Mouse (Mus musculus) kidney, postnatal 0 days (tissue): Measurements from ENCODE around the gene Svs3b. TPM values are rescaled to one million over a fixed set of nuclear protein-coding genes. Genes with fewer than 3 reads are reported as not detected.
"Not testable (repeated sequence)": the region's sequence is repeated elsewhere in the genome, so short reads cannot be mapped to it uniquely, and the experiment has no call there.

Source experiments
- ATAC-seq: fragments of 200-750 bp; cut with Nextera tagmentation; replicated peaks from 2 replicates; pipeline ENCODE4 v1.8.0; 2017; ENCODE audit warnings: low read depth, moderate number of reproducible peaks, moderate TSS enrichment, moderate library complexity; ENCODE audit not compliant: low FRiP score
- DNase-seq: peaks from one replicate; pipeline ENCODE4 v3.0.0-alpha.2; 2016; ENCODE audit warnings: low spot score
- H3K27ac ChIP-seq: fragments of 300-500 bp; sonication (generic); 2 replicates; pipeline ENCODE4 v1.5.1; 2014; ENCODE audit warnings: mild to moderate bottlenecking
- H3K27me3 ChIP-seq: fragments of 300-500 bp; sonication (generic); 2 replicates; pipeline ENCODE4 v1.6.1; 2014; ENCODE audit warnings: low read length, mixed read lengths; ENCODE audit not compliant: insufficient read depth
- H3K36me3 ChIP-seq: fragments of 300-500 bp; sonication (generic); 2 replicates; pipeline ENCODE4 v1.6.1; 2014; ENCODE audit warnings: low read length, mixed read lengths; ENCODE audit not compliant: insufficient read depth
- H3K4me1 ChIP-seq: fragments of 300-500 bp; sonication (generic); replicated peaks from 2 replicates; pipeline ENCODE4 v1.6.1; 2014; ENCODE audit warnings: antibody characterized with exemption, low read length, mixed read lengths; ENCODE audit not compliant: insufficient read depth
- H3K4me2 ChIP-seq: fragments of 300-500 bp; sonication (generic); 2 replicates; pipeline ENCODE4 v1.6.1; 2014; ENCODE audit warnings: mild to moderate bottlenecking, low read length, moderate library complexity, mixed read lengths
- H3K4me3 ChIP-seq: fragments of 300-500 bp; sonication (generic); replicated peaks from 2 replicates; pipeline ENCODE4 v1.5.1; 2014; ENCODE audit warnings: low read depth, low read length
- H3K9ac ChIP-seq: fragments of 300-500 bp; sonication (generic); 2 replicates; pipeline ENCODE4 v1.6.1; 2014; ENCODE audit warnings: low read depth, low read length
- H3K9me3 ChIP-seq: fragments of 300-500 bp; sonication (generic); replicated peaks from 2 replicates; pipeline ENCODE4 v1.6.1; 2016; ENCODE audit warnings: low read length, inconsistent platforms, mixed read lengths
- CTCF ChIP-seq: IDR thresholded peaks from 2 replicates; pipeline ENCODE4 v1.5.1; 2016; ENCODE audit warnings: antibody characterized with exemption, low read depth, mild to moderate bottlenecking, moderate library complexity
- WGBS: fragments of 180-500 bp; shearing (Covaris S2); extraction: QIAGEN DNeasy Blood & Tissue Kit; methylation state at CpG from one replicate; pipeline ENCODE4 v1.1.7; 2014; 5-methylcytosine and 5-hydroxymethylcytosine counted together
- polyA plus RNA-seq: library from polyadenylated mRNA; unstranded; fragments of >200 nt; fragmentation: Nextera tagmentation; extraction: Ambion mirVana; gene quantifications from 2 replicates; pipeline ENCODE4 v1.2.1, GENCODE M21; 2015

The Svs3b gene
- not detected in 2 replicates for polyA plus RNA-seq

DNA sequence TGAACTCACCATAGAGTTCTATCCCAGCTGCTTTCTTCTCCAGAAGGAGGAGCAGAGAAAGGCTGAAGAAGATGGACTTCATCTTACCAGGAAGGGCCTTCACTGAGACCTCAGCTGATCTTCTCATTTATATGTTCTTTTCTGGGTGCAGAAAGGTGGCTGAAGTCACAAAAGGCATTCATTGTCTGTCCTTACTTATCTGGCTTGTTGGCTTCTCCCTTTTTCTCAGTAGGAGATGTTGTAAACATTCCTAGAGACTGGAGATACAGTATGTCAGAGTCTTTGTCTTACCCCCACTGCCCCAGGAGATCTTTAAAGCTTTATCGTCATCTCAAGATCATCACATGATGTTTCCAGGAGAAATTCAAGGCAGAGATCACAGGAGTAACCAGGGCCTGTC is at the start of gene Svs3b:
Gene Svs3b, minus strand, starts transcription at position 101 of the 400 bp plus-strand sequence.
- H3K36me3 ChIP-seq, H3K27ac ChIP-seq, H3K4me2 ChIP-seq, ATAC-seq, H3K9ac ChIP-seq, H3K27me3 ChIP-seq, H3K4me1 ChIP-seq, DNase-seq, H3K4me3 ChIP-seq, H3K9me3 ChIP-seq: not testable (repeated sequence)
- WGBS, result 72% methylated on average over 1 of the region's 1 CpGs

DNA sequence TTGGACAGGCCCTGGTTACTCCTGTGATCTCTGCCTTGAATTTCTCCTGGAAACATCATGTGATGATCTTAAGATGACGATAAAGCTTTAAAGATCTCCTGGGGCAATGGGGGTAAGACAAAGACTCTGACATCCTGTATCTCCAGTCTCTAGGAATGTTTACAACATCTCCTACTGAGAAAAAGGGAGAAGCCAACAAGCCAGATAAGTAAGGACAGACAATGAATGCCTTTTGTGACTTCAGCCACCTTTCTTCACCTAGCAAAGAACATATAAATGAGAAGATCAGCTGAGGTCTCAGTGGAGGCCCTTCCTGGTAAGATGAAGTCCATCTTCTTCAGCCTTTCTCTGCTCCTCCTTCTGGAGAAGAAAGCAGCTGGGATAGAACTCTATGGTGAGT is 32.5 kb upstream of the Svs3b start, which contains the start of gene Svs3a:
Gene Svs3a, plus strand, starts transcription at position 301 of the 400 bp plus-strand sequence.
- H3K9me3 ChIP-seq, H3K4me2 ChIP-seq, H3K27ac ChIP-seq, H3K36me3 ChIP-seq, DNase-seq, ATAC-seq, H3K4me1 ChIP-seq, H3K9ac ChIP-seq, H3K27me3 ChIP-seq, H3K4me3 ChIP-seq: not testable (repeated sequence)
- 70% methylated on average over 1 of the region's 1 CpGs for WGBS

DNA sequence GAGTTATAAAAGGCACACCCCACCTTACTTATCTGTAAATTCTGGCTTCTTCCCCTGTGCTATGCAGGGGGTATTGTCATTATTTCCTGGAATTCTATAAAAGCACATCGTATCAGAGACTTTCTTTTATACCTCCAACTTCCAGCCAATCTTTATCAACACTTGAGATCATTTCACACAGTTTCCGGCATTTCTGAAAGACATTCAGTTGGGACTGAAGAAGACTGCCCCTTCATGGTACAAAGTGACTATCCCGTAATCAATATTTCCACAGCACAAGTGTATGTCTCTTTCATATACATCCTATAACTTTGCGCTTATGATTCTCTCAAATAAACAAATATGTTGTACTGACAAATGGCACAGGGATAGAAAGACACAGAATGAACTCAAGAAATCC is 21.9 kb upstream of the Svs3b start, which contains the start of gene Svs4:
Gene Svs4, minus strand, starts transcription at position 101 of the 400 bp plus-strand sequence.
- no peaks in the 10 kb centered on the region for H3K27me3 ChIP-seq
- no peak within 1 kb of the TSS for H3K4me3 ChIP-seq
- no peak for ATAC-seq
- WGBS, result 92% methylated on average over 4 of the region's 4 CpGs
- no peak within 1 kb of the TSS for H3K27ac ChIP-seq
- H3K9ac ChIP-seq, result no peak within 1 kb of the TSS
- H3K4me2 ChIP-seq, result no peak within 1 kb of the TSS
- H3K36me3 ChIP-seq, result no peaks in the 10 kb centered on the region
- no peak for DNase-seq
- no peak for TF ChIP-seq CTCF
- H3K4me1 ChIP-seq, result no peaks in the 10 kb centered on the region
- no peaks in the 10 kb centered on the region for H3K9me3 ChIP-seq

DNA sequence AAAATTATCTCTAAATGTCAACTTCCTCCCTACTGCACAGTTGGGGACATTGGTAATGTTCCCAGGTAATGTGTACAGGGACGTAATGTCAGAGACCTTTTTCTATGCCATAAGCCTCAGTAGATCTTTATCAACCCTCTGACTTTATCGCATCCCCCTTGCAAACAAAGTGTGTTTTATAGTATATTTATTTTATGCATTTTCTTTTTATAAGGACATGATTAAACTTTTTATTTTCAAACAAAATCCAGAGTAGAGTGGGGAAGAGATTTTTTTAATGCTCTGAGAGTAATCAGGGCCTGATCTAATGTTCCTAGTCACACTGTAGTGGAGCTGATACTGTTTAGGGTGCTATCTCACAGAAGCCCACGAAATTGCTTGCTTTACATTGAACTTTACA is 18.1 kb downstream of the Svs3b start, which contains the start of gene Svs2:
Gene Svs2, minus strand, starts transcription at position 101 of the 400 bp plus-strand sequence.
- Histone ChIP-seq H3K9ac (no peak within 1 kb of the TSS), H3K9me3 (no peaks in the 10 kb centered on the region), H3K4me2 (no peak within 1 kb of the TSS), H3K4me1 (no peaks in the 10 kb centered on the region), H3K27me3 (no peaks in the 10 kb centered on the region), H3K4me3 (no peak within 1 kb of the TSS), H3K36me3 (no peaks in the 10 kb centered on the region), H3K27ac (no peak within 1 kb of the TSS)
- no peak for DNase-seq
- WGBS, result 76% methylated on average over 3 of the region's 3 CpGs
- no peak for ATAC-seq
- no peak for TF ChIP-seq CTCF

DNA sequence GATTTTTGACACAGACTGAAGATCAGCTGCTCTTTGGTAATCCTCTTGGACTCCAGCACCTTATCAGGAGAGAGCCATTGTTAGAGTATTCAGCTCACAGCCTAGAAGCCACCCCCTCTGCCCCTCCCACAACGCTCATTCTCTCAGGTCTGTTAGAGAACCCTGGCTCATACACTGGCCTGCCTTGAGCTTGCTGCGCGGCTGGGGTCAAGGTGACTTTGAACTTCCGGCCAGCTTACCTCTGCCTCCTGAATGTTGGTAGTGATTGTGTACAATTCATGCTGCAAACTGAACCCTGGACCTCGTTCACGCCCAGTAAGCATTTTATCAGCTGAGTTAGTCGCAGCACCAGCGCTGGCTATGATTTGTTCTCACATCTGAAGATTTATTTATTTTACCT is 23.8 kb downstream of the Svs3b start:
- no peak for DNase-seq
- Histone ChIP-seq H3K4me2 (no peak overlapping the region), H3K27me3 (no peaks in the 10 kb centered on the region), H3K4me3 (no peak overlapping the region), H3K9me3 (no peaks in the 10 kb centered on the region), H3K9ac (no peak overlapping the region), H3K27ac (no peak overlapping the region), H3K4me1 (no peaks in the 10 kb centered on the region), H3K36me3 (no peaks in the 10 kb centered on the region)
- TF ChIP-seq CTCF, result no peak
- 77% methylated on average over 8 of the region's 8 CpGs for WGBS
- ATAC-seq, result no peak

DNA sequence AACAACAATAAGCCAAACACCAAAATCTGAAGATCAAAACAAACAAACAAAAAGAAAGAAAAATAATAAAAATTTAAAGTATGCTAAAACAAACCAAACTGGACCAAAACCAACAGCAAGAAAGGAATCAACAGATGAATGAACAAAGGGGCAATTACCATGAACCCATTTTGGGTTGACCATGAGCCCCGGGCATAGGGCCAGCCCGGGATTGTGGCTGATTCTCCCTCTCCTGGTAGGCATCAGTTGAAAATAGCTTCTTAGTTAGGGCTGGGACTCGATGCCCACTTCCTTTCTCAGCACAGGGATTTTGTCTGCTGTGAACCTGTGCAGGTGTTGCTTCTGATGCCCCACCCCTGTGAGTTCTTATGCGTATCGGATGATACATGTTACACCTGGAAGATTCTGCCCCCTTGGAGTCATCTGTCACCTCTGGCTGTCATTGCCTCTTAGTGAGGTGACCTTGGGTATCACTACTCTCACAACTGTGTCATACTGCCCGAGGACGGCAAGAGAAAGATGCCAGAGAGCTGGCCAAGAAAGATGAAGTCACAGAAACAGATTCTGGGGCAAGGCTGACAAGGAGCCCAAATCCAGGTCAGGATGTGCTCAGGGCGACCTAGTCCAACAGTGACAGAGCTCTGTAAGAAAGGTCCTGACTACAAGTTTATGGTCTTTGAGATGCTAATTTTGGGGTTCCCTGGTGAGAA is 27.9 kb downstream of the Svs3b start:
- 76% methylated on average over 8 of the region's 8 CpGs for WGBS
- Histone ChIP-seq H3K36me3 (no peaks in the 10 kb centered on the region), H3K4me1 (no peaks in the 10 kb centered on the region), H3K9me3 (no peaks in the 10 kb centered on the region), H3K27me3 (no peaks in the 10 kb centered on the region), H3K4me2 (no peak overlapping the region), H3K9ac (no peak overlapping the region), H3K27ac (no peak overlapping the region), H3K4me3 (no peak overlapping the region)
- no peak for ATAC-seq
- no peak for TF ChIP-seq CTCF
- no peak for DNase-seq
